Mouse (Mus musculus) large intestine, adult 2 months (tissue): Measurements from ENCODE around the gene Tmsb15b2. TPM values are rescaled to one million over a fixed set of nuclear protein-coding genes. Genes with fewer than 3 reads are reported as not detected.
"Not testable (repeated sequence)": the region's sequence is repeated elsewhere in the genome, so short reads cannot be mapped to it uniquely, and the experiment has no call there.

Experiments used
- DNase-seq: peaks from one replicate; pipeline ENCODE4 v3.0.0-alpha.2; 2012; ENCODE audit warnings: low read depth, low spot score
- WGBS: fragments of 180-500 bp; shearing (Covaris S2); methylation state at CpG from one replicate; pipeline ENCODE4 v1.1.7; 2018; 5-methylcytosine and 5-hydroxymethylcytosine counted together
- polyA plus RNA-seq: library from polyadenylated mRNA; depleted of rRNA; stranded (reverse); fragments of >200 nt; gene quantifications from 2 replicates; pipeline ENCODE4 v1.2.3, GENCODE M21; 2012; rRNA removed

Tmsb15b2 gene
- 0.41 TPM in 1 of 2 replicates, not detected in the other for polyA plus RNA-seq

- not testable (repeated sequence) for DNase-seq
- WGBS, result 87% methylated on average over 6 of the region's 6 CpGs
These were observed at the start of gene Tmsb15b2 for GRCm38 (mm10) chrX:136975397-136975796. TSS of gene Tmsb15b2 (minus strand) at chrX:136975497.

GRCm38 (mm10) chrX:137019310-137019709 is 44.0 kb upstream of the Tmsb15b2 start:
- WGBS, result 40% methylated on average over 1 of the region's 1 CpGs
- no peak for DNase-seq

- 72% methylated on average over 1 of the region's 1 CpGs for WGBS
- DNase-seq, result no peak
These were observed 42.4 kb upstream of the Tmsb15b2 start for GRCm38 (mm10) chrX:137017668-137018067.

- WGBS, result 51% methylated on average over 6 of the region's 6 CpGs
These were observed 39.9 kb upstream of the Tmsb15b2 start for GRCm38 (mm10) chrX:137015099-137015709.

GRCm38 (mm10) chrX:136996256-136996655 is 21.0 kb upstream of the Tmsb15b2 start:
- WGBS, result 76% methylated on average over 2 of the region's 2 CpGs
- DNase-seq, result no peak

More at GRCm38 (mm10) chrX:137015099-137015709, 39.9 kb upstream of the Tmsb15b2 start:
- no peak for DNase-seq

GRCm38 (mm10) chrX:136993641-136994040 is 18.3 kb upstream of the Tmsb15b2 start:
- WGBS, result 46% methylated on average over 14 of the region's 14 CpGs
- DNase-seq, result no peak

- WGBS, result 16% methylated on average over 26 of the region's 26 CpGs
- DNase-seq, result no peak
These were observed 17.8 kb upstream of the Tmsb15b2 start, which contains the start of gene Zcchc18 for GRCm38 (mm10) chrX:136992978-136993547. TSS of gene Zcchc18 (plus strand) at chrX:136993155.

- 25% methylated on average over 19 of the region's 19 CpGs for WGBS
- DNase-seq, result no peak
These were observed 17.1 kb upstream of the Tmsb15b2 start for GRCm38 (mm10) chrX:136992191-136992965.

- WGBS, result 60% methylated on average over 2 of the region's 2 CpGs
- DNase-seq, result no peak
These were observed 16.0 kb upstream of the Tmsb15b2 start for GRCm38 (mm10) chrX:136991274-136991673.

- DNase-seq, result no peak
These were observed 10.7 kb upstream of the Tmsb15b2 start for GRCm38 (mm10) chrX:136986039-136986438.

- DNase-seq, result no peak
These were observed 3.3 kb upstream of the Tmsb15b2 start for GRCm38 (mm10) chrX:136978616-136979015.

GRCm38 (mm10) chrX:136976424-136977084 is 1.3 kb upstream of the Tmsb15b2 start, which contains the start of the genes Tmsb15l and Tmsb15b1:
TSS of gene Tmsb15l (minus strand) at chrX:136976869.
TSS of gene Tmsb15b1 (minus strand) at chrX:136976874.
- 26% methylated on average over 15 of the region's 15 CpGs for WGBS
- DNase-seq, result peak; percentile 24

GRCm38 (mm10) chrX:136959688-136960087 is 15.6 kb downstream of the Tmsb15b2 start:
- WGBS, result 31% methylated on average over 2 of the region's 2 CpGs
- no peak for DNase-seq

GRCm38 (mm10) chrX:136958300-136958699 is 17.0 kb downstream of the Tmsb15b2 start:
- WGBS, result 58% methylated on average over 5 of the region's 5 CpGs
- DNase-seq, result not testable (repeated sequence)

GRCm38 (mm10) chrX:136957583-136958279 is 17.6 kb downstream of the Tmsb15b2 start:
- DNase-seq, result not testable (repeated sequence)
- 29% methylated on average over 13 of the region's 13 CpGs for WGBS

GRCm38 (mm10) chrX:136937985-136938384 is 37.3 kb downstream of the Tmsb15b2 start:
- WGBS, result 14% methylated on average over 3 of the region's 3 CpGs

GRCm38 (mm10) chrX:136927031-136927430 is 48.3 kb downstream of the Tmsb15b2 start, which contains the start of gene H2bfm:
TSS of gene H2bfm (plus strand) at chrX:136927325.
- DNase-seq, result no peak
- 94% methylated on average over 14 of the region's 14 CpGs for WGBS

More at GRCm38 (mm10) chrX:136937985-136938384, 37.3 kb downstream of the Tmsb15b2 start:
- DNase-seq, result no peak

GRCm38 (mm10) chrX:136925863-136926262 is 49.4 kb downstream of the Tmsb15b2 start:
- no peak for DNase-seq
